Mouse (Mus musculus) NIH3T3 (cell line): ENCODE results near the gene Farsb.

ENCODE experiments used
- DNase-seq: peaks from one replicate; pipeline ENCODE4 v3.0.0-alpha.2; 2012; ENCODE audit warnings: low read depth

The Farsb gene

DNA sequence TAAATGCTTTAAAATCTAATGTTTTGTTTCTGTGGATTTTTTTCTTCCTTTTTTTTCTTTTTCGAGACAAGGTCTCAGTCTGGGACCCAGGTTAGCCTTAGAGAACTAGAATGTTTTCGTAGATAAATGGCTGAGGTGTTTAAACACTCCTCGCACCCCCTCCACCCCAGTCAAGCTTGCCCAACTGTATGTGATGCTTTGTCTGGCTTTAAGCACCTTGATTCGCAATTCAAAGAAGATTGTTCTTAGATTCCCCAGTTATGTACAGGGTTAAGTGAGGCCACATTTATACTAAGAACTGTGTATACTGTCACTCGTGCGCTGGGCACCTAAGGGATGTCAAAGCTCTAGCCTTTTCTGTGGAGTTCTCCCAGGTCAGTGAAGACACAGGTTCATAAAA lies 68.4 kb downstream of the Farsb start:
- DNase-seq, result no peak

- peak; percentile 88 for DNase-seq
Observed at GRCm38 (mm10) chr1:78419593-78419992, 69.1 kb downstream of the Farsb start.

GRCm38 (mm10) chr1:78417154-78417911 lies 71.4 kb downstream of the Farsb start:
- no peak for DNase-seq

- no peak for DNase-seq
Observed at GRCm38 (mm10) chr1:78414421-78414820, 74.3 kb downstream of the Farsb start.

DNA sequence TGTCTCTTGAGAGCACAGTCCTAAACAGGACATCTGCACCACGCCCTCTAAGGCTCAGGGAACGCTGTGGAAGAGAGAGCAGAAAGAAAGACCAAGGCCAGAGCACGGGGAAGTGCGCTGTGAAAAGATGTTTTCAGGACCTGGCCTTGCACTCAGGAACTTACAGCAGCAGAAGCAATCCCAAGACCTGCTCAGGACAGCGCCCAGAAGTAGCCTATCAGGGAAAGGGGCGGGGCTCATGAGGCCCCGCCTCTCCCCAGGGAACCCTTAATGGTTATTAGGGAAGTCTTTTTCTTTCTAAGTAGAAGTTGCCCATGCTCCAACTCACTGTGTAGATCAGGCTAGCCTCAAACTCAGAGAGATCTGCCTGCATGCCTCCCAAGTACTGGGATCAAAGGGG lies 76.0 kb downstream of the Farsb start:
- DNase-seq, result peak; percentile 25

DNA sequence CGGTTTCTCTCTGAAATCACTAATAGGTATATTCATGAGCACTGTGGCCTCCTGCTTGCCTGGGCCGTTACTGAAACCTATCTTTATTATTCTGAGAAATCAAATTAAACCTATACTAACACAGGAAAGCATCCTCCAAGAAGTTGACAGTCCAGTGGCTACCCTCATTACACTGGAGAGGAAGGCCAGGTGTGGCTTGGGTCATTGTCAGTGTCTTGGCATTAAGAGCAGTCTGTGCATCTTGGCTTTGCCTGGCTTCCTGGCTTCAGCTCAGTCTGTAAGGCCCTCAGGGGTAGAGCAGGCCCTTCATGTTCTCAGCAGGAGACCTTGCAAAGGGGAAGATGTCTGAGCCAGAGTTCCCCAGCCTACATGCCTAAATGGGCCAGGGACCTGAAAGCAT lies 79.3 kb downstream of the Farsb start:
- no peak for DNase-seq

DNA sequence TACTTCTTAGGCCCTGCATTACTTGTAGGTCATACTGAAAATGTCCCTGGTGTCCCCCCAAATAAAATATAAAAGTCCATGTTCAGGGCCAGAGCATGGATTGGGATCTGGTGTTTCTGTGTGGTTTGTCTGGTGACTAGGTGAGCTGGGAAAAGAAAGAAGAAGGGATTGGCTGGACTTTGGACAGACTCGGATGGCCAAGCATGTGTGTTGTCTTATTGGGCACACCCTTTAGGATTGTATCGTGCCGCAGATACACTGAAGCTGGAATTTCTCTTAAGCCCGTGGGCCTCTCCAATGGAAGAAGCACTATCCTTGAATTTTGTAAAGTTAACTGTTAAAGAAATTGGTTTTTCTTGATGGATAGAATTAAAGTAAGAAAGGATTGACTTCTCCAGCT lies 87.3 kb downstream of the Farsb start:
- DNase-seq, result no peak

DNA sequence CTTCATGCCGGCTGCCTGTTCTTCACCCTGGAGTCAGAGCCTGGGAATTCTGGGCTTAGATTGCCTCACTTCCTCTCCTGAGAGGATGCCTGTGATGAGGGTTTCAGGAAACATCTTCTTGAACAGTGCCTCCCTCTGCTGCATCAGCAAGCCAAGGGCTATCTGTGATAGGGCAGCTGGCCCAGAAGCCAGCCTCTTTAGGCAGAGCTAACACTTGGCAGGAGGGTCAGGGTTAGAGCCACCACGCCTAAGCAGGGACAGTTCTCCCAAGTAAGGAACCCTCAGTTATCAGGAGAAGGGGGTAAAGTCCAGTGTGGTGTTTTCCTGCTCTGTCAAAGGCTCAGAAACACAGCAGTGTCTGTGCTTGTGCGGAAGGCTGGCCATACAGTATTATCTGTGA lies 88.9 kb downstream of the Farsb start:
- no peak for DNase-seq

GRCm38 (mm10) chr1:78396320-78396913 lies 92.3 kb downstream of the Farsb start:
- DNase-seq, result peak; percentile 87

DNA sequence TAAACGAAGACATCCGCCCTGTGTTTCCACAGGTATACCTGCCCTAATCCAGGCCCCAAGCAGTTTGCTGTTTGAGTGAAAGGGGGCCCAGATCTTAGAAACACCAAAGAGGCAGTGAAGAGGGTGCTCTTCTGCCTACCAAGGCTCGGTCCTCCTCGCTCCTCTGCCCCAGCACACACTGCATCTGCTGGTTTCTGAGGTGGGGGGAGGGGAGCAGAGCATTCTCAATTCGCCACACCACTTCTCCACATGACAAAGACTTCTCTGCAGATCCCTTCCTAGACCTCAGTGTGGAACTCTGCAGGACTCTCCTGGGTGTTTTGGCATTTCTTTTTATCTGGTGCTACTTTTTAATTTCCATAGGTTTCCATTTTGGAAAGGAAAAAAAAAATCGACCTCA lies 93.0 kb downstream of the Farsb start:
- no peak for DNase-seq

- peak; percentile 9 for DNase-seq
Observed at GRCm38 (mm10) chr1:78395191-78395735, 93.4 kb downstream of the Farsb start.

DNA sequence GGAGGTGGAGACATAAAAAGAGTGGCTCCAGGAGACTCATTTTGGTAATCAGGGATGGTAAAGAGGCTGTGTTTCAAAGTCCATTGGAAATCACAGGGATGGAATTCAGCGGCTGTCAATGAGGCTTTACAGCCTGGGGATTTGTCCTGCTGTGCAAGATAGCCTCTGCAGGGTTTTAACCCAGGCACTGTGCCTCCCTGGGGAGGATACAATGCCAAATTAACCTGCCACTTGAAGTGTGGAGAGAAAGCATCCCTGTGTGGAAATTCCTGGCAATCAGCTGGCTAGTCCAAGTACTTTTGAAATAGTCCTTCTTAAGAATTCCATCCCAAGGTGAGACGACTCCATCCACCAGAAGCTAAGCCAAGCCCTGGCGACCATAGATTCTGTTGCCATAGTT lies 99.8 kb downstream of the Farsb start:
- no peak for DNase-seq

DNA sequence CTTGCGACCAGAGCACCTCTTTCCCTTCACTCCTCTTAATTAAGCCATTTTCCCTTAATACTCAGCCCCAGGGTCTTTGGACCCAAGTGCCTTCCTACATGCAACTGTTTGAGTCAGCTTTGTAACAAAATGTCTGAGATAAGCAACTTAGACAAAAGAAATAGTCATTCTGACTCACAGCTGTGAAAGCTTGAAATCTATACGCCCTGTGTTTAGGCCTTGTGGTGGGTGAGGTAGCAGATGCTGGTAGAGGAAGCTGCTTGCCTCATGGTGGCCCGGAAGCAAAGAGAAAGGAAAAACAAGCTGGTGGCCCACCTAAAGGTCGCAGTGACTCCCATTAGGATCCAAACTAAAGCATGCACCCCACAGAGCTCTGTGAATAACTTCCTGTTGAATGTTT lies 100.8 kb downstream of the Farsb start:
- peak; percentile 29 for DNase-seq

- DNase-seq, result no peak
Observed at GRCm38 (mm10) chr1:78380950-78381349, 107.7 kb downstream of the Farsb start.

- no peak for DNase-seq
Observed at GRCm38 (mm10) chr1:78375058-78375457, 113.6 kb downstream of the Farsb start.

DNA sequence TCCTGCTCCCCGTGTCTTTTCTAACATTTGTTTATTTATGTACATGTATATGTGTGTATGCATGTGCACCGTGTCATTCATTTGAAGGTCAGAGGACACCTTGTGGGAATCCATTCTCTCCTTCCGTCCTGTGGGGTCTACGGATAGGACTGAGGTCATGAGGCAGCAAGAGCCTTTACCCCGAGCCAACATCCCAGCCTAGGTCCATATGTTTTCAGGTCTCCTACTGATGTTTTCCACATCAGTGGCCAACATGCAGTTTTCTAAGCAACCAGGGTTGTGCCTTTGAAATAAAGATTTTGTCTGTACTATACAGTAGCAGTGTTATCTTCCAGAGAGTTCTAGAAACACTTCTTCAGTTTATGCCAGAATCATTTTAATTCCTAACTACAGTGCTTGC lies 114.9 kb downstream of the Farsb start:
- DNase-seq, result no peak

DNA sequence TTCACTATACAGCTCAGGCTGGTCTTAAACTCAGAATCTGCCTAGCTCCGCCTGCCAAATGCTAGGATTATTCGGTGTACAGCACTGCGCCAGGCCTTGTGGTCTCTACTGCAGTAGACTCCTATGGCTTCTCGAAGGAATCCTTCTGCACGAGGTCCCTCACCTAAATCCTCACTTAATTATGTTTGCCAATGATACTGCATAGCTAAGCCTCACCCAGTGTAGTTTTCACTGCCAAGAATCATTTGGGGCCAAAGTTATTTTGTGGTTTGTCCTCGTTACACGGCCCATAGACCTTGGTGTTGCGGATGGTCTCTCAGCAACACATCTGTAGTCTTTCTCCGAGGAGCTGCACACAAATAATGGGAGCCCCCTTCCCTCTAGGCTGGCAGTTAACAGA lies 116.4 kb downstream of the Farsb start:
- DNase-seq, result no peak

GRCm38 (mm10) chr1:78371569-78372236 lies 117.0 kb downstream of the Farsb start:
- DNase-seq, result peak; percentile 63

DNA sequence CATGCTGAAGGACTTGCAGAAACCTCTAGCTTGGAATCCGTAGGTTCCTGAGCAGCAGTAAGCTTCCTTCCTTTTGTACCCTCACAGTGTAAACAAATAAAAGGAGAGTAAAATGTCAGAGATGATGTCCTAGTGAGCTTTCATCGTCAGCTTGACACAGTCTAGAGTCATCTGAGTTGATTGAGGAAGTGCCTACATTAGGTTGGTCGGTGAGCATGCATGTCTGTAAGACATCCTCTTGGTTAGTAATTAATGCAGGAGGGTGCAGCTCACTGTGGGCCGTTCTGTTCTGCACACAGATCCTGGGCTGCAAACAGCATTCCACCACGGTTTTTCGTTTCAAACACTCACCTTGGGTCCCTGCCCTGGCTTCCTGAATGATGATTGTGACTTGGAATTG lies 118.6 kb downstream of the Farsb start:
- DNase-seq, result no peak
